Mouse (Mus musculus): ENCODE measurements at regions not wholly inside any gene's neighbourhood (a gene's known extent, or its start where the extent isn't known, plus 50 kb on each side); places are given as distances from the start of the nearest gene placed in this dataset.

DNA sequence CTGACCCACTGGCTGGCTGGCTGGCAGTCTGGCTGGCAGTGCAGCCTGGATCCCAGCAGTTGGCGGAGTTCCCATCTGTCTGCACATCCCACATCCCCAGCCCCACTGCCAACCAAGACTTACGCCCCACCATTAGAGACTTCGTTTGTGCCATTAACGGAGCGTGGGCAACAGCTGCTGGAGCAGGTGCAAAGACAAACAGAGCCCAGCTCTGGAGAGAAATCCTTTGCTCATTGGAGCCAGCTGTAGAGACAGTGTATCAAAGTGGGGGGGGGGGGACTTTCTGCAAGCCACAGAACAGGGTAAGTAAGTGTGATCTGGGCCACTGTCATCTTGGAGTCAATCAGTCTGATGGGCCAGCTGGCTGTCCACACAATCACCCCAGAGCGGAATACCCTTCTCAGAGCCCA is 52.3 kb downstream of the Rplp1 start:
- WGBS (ENCODE audit: missing documents): 93% methylated on average over 6 of the region's 6 CpGs
- Histone ChIP-seq H3K36me3 (ENCODE audit: inconsistent target) (no peaks in the 10 kb centered on the region), H3K79me2 (ENCODE audit: inconsistent target) (no peaks in the 10 kb centered on the region), H3K27ac (no peak overlapping the region), H3K4me3 (ENCODE audit: inconsistent target) (no peak overlapping the region)

DNA sequence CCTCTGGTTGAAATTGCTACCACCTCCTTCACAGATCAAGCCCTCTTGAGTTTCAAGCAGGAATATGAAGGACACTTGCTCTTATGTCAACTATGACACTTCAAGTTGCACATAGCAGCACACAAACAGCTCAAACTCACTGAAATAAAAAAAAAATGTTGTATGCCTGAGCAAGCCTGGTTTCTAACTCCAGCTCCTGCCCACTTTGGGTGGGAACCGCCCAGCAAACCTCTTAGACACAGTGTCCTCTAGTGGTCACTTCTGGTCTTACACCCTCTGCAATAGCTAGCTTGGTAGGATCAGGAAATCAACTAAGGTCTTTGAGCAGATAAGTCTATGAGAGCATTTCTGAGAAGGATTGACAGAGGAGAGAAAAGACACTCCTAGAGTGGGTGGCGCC is 54.2 kb downstream of the Rplp1 start:
- 21% methylated on average over 2 of the region's 2 CpGs for WGBS (ENCODE audit: missing documents)
- no peaks in the 10 kb centered on the region for H3K36me3 ChIP-seq (ENCODE audit: inconsistent target)
- no peaks in the 10 kb centered on the region for H3K79me2 ChIP-seq (ENCODE audit: inconsistent target)
- H3K4me3 ChIP-seq (ENCODE audit: inconsistent target): no peak overlapping the region
- no peak overlapping the region for H3K27ac ChIP-seq

DNA sequence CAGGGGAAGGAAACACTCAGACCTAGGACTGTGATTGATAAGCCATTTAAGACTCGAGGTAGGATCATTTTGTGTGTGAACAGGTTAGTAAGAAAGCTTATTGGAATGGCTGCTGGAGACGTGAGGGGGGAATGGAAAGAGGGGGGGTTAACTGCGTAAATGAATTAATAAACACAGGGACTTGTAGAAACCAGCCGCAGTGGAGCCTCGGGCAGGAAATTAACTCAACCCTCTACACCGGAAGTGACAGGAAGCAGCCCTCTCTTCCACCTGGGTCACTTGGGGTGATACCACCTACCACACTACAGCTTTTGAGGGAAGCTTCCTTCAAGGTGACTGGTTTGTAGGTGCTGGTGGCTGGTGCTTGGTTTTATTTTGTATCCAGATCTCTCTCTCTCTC is 54.9 kb downstream of the Rplp1 start:
- WGBS (ENCODE audit: missing documents): 16% methylated on average over 6 of the region's 6 CpGs
- H3K27ac ChIP-seq: no peak overlapping the region
- H3K4me3 ChIP-seq (ENCODE audit: inconsistent target): no peak overlapping the region
- no peaks in the 10 kb centered on the region for H3K79me2 ChIP-seq (ENCODE audit: inconsistent target)
- H3K36me3 ChIP-seq (ENCODE audit: inconsistent target): no peaks in the 10 kb centered on the region

DNA sequence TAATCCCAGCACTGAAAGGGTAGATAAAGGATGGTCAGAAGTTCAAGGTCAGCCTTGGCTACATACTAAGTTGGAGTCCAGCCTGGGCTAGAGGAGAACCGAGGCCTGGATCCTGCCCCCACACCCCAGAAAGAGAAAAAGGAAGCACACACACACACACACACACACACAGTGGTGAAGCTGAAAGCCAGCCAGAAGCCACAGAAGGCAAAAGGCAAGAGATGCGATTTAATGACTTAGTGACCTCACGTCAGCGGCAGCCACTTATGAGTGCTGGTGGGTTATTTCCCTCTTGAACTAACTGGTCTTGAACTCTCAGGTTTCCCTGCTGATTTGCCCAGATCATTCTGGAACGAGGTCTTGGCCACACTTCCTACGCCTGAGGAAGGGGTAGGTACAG is 56.5 kb downstream of the Rplp1 start:
- Histone ChIP-seq H3K36me3 (ENCODE audit: inconsistent target) (no peaks in the 10 kb centered on the region), H3K27ac (no peak overlapping the region), H3K4me3 (ENCODE audit: inconsistent target) (no peak overlapping the region), H3K79me2 (ENCODE audit: inconsistent target) (no peaks in the 10 kb centered on the region)
- WGBS (ENCODE audit: missing documents): 34% methylated on average over 6 of the region's 6 CpGs

DNA sequence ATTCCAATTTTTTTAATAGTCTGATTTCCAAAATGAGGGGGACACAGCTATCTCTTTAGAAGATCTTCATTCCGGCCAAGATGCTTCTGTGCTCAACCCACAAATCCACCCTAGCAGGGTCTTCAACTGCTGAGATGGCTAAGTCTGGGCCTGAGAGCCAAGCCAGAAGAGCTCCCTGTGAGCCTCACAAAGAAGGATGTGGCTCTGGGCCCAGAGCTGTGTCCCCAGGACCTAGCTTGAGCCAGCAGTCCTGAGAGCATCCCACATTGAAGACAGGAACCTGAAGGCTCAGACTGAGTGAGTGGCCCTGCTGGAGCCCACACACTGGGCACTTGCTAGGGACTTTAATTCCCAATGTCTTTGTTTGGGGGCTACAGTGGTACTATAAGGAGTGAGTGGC is 57.7 kb downstream of the Rplp1 start:
- H3K27ac ChIP-seq: no peak overlapping the region
- 100% methylated on average over 1 of the region's 1 CpGs for WGBS (ENCODE audit: missing documents)
- H3K4me3 ChIP-seq (ENCODE audit: inconsistent target): no peak overlapping the region
- H3K36me3 ChIP-seq (ENCODE audit: inconsistent target): no peaks in the 10 kb centered on the region
- H3K79me2 ChIP-seq (ENCODE audit: inconsistent target): no peaks in the 10 kb centered on the region

DNA sequence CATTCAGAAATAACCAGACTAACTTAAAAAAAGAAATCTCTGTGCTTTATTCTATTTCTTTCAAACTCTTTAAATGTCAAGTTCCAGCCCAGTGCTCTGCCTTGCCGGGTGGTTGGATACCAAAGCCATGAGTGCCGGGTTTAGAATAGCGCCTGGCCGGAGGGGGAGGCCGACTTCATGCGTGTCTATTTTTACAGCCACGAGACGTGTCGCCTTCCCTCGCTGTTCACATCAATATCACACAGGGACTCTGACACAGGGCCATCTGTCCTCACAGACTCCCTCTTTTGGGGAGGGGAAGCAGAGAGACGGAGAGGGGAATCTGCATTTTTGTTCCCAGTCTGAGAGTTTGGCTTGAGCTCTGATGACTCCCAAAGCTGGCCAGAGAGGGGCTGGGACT is 58.7 kb downstream of the Rplp1 start:
- H3K36me3 ChIP-seq (ENCODE audit: inconsistent target): no peaks in the 10 kb centered on the region
- H3K27ac ChIP-seq: no peak overlapping the region
- no peaks in the 10 kb centered on the region for H3K79me2 ChIP-seq (ENCODE audit: inconsistent target)
- H3K4me3 ChIP-seq (ENCODE audit: inconsistent target): no peak overlapping the region
- WGBS (ENCODE audit: missing documents): 97% methylated on average over 10 of the region's 11 CpGs

DNA sequence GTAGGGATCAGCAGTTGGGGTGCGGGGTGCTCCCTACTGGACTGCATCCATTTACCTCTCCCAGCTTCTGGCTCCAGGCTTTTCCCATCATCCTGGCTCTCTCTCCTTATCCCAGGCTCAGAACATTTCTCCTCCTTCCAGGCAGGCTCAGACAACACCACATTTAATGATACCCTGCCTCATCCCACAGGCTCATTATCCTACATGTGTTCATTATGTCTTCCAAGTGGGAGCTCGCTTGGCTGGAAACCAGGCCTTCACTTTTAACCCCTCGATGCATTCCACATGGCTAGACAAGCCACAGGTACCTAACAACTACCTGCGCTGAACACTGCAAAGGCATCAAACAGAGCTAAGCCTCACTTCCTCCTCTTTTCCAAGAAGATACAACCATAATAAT is 60.5 kb downstream of the Rplp1 start:
- H3K27ac ChIP-seq: no peak overlapping the region
- no peaks in the 10 kb centered on the region for H3K36me3 ChIP-seq (ENCODE audit: inconsistent target)
- H3K4me3 ChIP-seq (ENCODE audit: inconsistent target): no peak overlapping the region
- 88% methylated on average over 4 of the region's 4 CpGs for WGBS (ENCODE audit: missing documents)
- no peaks in the 10 kb centered on the region for H3K79me2 ChIP-seq (ENCODE audit: inconsistent target)

DNA sequence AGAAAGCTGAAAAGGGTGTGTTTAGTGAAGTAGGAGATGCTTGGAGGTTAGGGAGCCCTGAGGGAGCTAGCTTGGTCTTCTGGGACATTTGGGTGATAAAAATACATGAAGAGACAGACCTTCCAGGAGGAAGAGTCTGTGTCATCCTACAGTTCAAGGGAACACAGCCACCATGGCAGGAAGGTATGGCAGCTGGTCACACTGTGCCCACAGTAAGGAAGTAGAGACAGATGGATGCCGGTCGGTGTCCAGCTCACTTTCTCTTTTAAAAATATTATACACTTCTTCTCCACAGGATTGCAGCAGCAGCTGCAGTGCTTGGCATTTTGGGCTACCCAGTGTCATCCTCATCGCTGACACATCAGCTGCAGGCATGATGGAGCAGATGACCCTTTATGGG is 63.0 kb downstream of the Rplp1 start:
- H3K27ac ChIP-seq: no peak overlapping the region
- H3K79me2 ChIP-seq (ENCODE audit: inconsistent target): no peaks in the 10 kb centered on the region
- H3K36me3 ChIP-seq (ENCODE audit: inconsistent target): no peaks in the 10 kb centered on the region
- H3K4me3 ChIP-seq (ENCODE audit: inconsistent target): no peak overlapping the region
- 80% methylated on average over 3 of the region's 3 CpGs for WGBS (ENCODE audit: missing documents)

DNA sequence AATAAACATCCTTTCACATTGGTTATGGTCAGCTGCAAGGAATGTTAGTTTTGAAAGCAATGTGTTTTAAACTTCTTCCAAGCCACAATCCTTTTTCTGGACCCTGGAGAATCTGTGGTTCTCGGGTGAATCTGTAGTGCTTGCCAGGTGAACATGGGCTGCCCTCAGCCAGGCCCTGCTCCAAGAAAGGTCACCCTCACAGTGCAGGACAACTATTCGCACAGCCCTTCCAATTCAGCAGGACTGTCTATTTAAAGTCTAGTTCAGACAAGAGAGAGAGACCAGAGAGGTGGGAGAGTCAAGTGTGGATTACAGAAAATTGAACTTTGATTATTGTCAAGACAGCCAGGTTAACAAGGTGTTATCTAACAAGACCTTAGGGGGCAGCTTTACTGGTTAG is 65.9 kb downstream of the Rplp1 start:
- H3K4me3 ChIP-seq (ENCODE audit: inconsistent target): no peak overlapping the region
- WGBS (ENCODE audit: missing documents): 85% methylated on average over 2 of the region's 2 CpGs
- H3K79me2 ChIP-seq (ENCODE audit: inconsistent target): no peaks in the 10 kb centered on the region
- H3K36me3 ChIP-seq (ENCODE audit: inconsistent target): no peaks in the 10 kb centered on the region
- H3K27ac ChIP-seq: no peak overlapping the region

DNA sequence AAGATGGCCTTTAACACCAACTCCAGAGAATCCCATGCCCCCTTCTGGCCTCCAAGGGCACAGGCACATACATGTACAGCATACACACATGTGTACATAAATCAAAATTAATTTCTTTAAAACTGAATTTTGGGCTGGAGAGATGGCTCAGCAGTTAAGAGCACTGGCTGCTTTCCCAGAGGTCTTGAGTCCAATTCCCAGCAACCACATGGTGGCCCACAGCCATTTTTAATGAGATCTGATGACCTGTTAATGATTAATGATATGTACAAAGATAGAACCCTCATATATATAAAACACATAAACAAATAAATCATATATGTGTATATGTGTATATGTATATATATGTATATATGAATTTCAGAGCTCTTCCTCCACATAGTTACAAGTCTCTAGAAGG is 66.8 kb downstream of the Rplp1 start:
- no peaks in the 10 kb centered on the region for H3K79me2 ChIP-seq (ENCODE audit: inconsistent target)
- no peak overlapping the region for H3K27ac ChIP-seq
- no peak overlapping the region for H3K4me3 ChIP-seq (ENCODE audit: inconsistent target)
- no peaks in the 10 kb centered on the region for H3K36me3 ChIP-seq (ENCODE audit: inconsistent target)

DNA sequence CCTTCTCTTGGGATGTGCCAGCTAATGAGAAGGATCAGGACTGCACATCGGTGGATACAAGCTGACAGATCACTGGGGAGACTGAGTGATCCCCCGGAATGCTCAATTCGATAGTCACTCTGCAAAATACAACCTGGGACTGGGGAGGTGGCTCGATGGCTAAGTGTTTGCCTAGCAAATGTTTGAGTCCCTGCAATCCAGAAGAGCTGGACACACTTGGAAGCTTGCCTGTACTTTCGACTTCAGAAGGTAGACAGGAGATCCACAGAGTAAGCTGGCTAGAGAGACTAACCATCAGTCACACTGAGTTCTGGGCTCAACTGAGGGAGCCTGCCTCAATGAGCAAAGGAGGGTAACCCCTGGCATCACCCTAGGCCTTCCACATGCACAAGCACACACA is 69.7 kb downstream of the Rplp1 start:
- Histone ChIP-seq H3K36me3 (ENCODE audit: inconsistent target) (no peaks in the 10 kb centered on the region), H3K4me3 (ENCODE audit: inconsistent target) (no peak overlapping the region), H3K27ac (no peak overlapping the region), H3K79me2 (ENCODE audit: inconsistent target) (no peaks in the 10 kb centered on the region)
- WGBS (ENCODE audit: missing documents): 90% methylated on average over 5 of the region's 5 CpGs

DNA sequence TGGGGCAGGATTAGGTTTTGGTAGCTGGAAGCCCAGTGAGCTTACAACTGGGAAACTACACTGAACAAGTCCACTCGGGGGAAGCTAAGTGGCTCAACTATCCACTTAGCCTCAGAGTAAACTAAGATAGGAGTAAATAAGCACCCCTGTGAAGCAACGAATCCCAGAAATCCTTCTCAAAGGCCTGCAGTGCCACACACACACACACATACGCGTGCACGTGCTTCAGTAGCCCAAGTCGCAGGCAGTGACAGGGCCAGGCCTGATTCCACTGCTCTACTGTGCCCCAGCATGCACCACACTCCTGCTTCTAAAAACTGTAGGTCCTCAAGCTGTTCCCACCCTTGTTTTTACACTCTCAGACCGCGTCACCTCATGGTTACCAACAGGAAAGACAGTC is 70.2 kb downstream of the Rplp1 start:
- 90% methylated on average over 8 of the region's 8 CpGs for WGBS (ENCODE audit: missing documents)

DNA sequence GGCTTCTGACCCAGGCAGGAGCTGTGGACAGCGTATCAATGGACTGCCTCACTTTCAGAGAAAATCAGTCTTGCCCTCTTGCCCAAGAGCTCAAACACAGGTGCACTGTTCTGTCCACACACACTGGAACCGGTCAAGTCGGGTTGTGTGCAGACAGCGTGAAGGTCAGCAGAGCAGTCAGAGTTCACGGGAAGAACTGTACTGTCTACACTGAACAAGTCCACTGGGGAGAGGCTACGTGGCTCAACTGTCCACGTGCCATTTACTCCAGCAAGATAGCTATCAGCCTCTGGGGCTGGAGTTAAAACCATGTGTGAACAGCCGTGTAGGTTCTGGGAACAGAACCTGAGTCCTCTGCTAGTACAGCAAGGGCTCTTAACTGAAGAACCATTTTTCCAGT is 70.8 kb downstream of the Rplp1 start:
- Histone ChIP-seq H3K36me3 (ENCODE audit: inconsistent target) (no peaks in the 10 kb centered on the region), H3K4me3 (ENCODE audit: inconsistent target) (no peak overlapping the region), H3K27ac (no peak overlapping the region), H3K79me2 (ENCODE audit: inconsistent target) (no peaks in the 10 kb centered on the region)
- 93% methylated on average over 8 of the region's 8 CpGs for WGBS (ENCODE audit: missing documents)

More for the DNA sequence above, 70.2 kb downstream of the Rplp1 start:
- Histone ChIP-seq H3K27ac (no peak overlapping the region), H3K79me2 (ENCODE audit: inconsistent target) (no peaks in the 10 kb centered on the region), H3K36me3 (ENCODE audit: inconsistent target) (no peaks in the 10 kb centered on the region), H3K4me3 (ENCODE audit: inconsistent target) (no peak overlapping the region)

DNA sequence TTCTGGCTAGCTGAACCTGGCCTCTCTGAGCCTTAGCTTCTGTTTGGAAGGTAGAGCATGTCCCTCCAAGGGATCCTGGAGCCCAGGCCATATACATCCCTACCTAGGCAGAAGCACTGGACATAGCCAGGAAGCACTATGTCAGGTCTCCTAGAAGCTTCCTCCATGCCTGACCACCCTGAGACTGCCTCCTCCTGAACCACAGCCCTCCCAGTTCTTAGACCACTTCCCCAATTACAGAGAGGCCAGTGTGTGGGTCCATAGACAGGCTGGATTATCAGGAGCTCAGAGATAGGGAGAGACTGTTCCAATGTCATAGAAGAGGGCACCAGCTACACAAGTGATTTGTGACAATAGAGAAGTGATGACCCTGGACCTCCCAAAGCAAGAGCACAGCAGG is 72.0 kb downstream of the Rplp1 start:
- Histone ChIP-seq H3K79me2 (ENCODE audit: inconsistent target) (no peaks in the 10 kb centered on the region), H3K36me3 (ENCODE audit: inconsistent target) (no peaks in the 10 kb centered on the region), H3K4me3 (ENCODE audit: inconsistent target) (no peak overlapping the region), H3K27ac (no peak overlapping the region)

DNA sequence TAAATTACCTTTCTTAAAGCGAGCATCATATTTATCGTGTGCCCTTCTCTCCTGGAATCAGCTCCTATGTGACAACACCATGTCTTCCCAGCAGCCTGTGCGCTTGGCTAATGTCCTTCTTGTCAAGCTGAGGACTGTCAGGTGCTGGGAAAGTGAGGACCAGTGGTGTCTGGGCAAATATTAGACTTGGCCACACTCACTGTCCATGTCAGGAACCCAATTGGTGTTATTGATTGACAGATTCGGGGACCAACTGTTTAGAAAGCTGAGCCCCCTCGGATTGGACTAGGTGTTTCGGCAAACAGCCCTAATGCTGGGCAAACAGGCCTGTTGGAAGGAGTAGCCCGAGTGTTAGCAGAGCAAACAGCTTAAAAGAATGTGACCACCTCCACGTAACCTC is 73.1 kb downstream of the Rplp1 start:
- Histone ChIP-seq H3K4me3 (ENCODE audit: inconsistent target) (no peak overlapping the region), H3K79me2 (ENCODE audit: inconsistent target) (no peaks in the 10 kb centered on the region), H3K36me3 (ENCODE audit: inconsistent target) (no peaks in the 10 kb centered on the region), H3K27ac (no peak overlapping the region)
- 93% methylated on average over 8 of the region's 8 CpGs for WGBS (ENCODE audit: missing documents)

DNA sequence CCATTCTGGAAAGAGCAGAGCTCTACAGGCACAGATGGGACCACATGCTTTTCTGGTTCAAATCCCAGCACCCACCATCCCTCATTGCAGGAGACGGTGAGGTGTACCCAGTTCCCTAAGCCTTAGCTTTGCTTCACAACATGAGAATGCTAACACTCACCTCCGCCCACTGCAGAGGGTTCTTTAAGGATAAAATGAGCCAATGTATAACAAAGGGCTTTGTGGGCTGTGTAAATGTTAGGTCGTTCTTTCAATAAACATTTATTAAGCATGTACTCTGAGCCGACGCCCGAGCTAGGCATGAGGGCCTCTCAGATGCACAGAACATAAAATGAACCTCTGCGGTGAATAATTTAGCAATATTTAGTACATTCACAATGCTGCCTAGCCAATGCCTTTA is 74.0 kb downstream of the Rplp1 start:
- Histone ChIP-seq H3K27ac (no peak overlapping the region), H3K4me3 (ENCODE audit: inconsistent target) (no peak overlapping the region), H3K79me2 (ENCODE audit: inconsistent target) (no peaks in the 10 kb centered on the region), H3K36me3 (ENCODE audit: inconsistent target) (no peaks in the 10 kb centered on the region)
- 85% methylated on average over 7 of the region's 7 CpGs for WGBS (ENCODE audit: missing documents)

DNA sequence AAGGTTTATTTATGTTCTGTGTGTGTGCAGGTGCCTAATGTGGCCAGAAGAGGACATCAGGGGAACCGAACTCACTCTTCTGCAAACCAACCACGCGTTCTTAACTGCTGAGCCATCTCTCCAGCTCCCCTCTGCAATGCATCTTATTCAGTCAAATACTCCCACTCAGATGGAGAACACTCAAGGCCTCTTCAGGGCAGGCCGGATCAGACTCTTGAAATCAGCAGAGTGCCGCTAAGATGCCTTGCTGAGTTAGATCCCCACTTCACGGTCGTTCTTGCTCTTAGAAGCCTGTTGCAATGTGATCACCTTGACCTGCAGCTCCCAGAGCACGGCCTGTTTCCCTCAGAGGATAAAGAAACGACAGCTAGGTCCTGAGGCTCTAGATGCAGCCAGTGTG is 81.1 kb downstream of the Rplp1 start:
- H3K4me3 ChIP-seq (ENCODE audit: inconsistent target): no peak overlapping the region
- no peaks in the 10 kb centered on the region for H3K36me3 ChIP-seq (ENCODE audit: inconsistent target)
- no peak overlapping the region for H3K27ac ChIP-seq
- 96% methylated on average over 9 of the region's 9 CpGs for WGBS (ENCODE audit: missing documents)
- no peaks in the 10 kb centered on the region for H3K79me2 ChIP-seq (ENCODE audit: inconsistent target)

All from macrophage (primary cell).